Mouse (Mus musculus) bone marrow, adult 2 months (tissue): ENCODE measurements around the gene Dpp9.

Source experiments
- CTCF ChIP-seq: fragments of 200-500 bp; IDR thresholded peaks from 2 replicates; pipeline ENCODE4 v1.5.1; 2011; ENCODE audit warnings: low read length, control low read depth; ENCODE audit not compliant: control insufficient read depth, insufficient read depth
- POLR2A ChIP-seq: fragments of 200-500 bp; IDR thresholded peaks from 2 replicates; pipeline ENCODE4 v1.6.1; 2011; ENCODE audit warnings: low read depth, mild to moderate bottlenecking, control low read depth, low read length, borderline replicate concordance; ENCODE audit not compliant: control insufficient read depth

DNA sequence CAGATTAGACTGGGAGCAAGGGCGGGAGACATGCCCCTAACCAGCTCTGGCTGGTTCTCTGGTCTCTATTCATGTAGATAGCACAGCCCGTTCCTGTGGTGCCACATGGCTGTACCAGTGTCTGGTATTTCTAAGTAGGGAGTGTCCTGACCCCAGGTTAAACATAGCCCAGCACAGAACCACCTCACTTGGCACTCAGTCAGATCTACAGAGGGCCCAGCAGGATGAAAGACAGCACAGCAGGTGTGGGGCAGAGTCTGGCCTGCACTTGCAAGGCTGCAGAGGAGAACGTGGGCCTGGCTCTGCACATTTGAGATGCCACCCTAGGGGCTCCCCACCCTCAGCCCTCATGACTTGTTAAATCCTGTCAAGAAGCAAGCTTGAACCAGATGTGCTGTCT lies 42.5 kb upstream of the Dpp9 start:
- TF ChIP-seq CTCF (no peak), POLR2A (no peak; the same call in 1 of the 2 replicates)
